Mouse (Mus musculus) T-helper 2 cell (primary cell): ENCODE results near the gene Cbx4.

Experiments
- in situ Hi-C: fragments of 300-600 bp; cut with MboI, MseI; formaldehyde crosslinking; loops from one replicate; pipeline ENCODE4 v1.15.1; 2025; ENCODE audit warnings: high pct_unique_total_duplicates

Cbx4 gene

DNA sequence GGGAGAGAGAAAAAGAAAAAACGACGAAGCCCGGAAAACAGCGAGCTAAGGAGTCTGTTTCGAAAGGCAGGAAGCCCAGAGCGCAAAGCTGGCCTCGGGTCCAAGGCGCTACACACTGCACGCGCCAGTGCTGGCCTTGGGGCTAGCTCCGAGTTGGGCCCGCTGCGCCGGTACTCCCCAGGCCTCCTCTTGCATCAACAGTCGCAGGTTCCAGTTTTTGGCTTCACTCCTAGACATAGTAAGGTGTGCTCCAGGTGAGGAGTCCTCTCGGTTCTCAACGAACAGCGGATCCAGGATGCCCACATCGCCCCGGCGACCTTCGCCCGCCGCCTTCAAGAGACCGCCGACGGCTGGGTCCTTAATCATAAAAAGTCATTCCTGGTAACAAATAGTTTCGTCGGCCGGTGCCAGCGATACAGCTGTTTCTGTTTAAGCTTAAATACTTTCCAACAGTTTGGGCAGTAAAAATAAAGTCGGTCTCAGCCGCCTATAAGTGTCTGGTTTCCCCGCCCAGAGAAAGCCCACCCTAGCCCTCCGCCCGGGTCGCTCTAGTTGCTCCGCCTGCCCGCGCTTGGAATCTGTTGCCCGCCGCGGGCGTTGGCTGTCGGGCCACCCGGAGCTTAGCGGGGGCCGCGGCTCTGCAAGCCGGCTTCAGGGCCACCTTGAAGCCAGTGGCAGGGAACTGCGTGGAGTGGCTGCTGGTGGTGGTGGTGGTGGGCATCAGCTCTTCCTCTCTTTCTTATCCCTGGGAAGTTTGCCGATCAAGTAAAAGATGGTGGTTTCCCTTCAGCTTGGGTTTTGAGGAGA lies 43.4 kb downstream of the Cbx4 start:
- in situ Hi-C loops: no loop called here

DNA sequence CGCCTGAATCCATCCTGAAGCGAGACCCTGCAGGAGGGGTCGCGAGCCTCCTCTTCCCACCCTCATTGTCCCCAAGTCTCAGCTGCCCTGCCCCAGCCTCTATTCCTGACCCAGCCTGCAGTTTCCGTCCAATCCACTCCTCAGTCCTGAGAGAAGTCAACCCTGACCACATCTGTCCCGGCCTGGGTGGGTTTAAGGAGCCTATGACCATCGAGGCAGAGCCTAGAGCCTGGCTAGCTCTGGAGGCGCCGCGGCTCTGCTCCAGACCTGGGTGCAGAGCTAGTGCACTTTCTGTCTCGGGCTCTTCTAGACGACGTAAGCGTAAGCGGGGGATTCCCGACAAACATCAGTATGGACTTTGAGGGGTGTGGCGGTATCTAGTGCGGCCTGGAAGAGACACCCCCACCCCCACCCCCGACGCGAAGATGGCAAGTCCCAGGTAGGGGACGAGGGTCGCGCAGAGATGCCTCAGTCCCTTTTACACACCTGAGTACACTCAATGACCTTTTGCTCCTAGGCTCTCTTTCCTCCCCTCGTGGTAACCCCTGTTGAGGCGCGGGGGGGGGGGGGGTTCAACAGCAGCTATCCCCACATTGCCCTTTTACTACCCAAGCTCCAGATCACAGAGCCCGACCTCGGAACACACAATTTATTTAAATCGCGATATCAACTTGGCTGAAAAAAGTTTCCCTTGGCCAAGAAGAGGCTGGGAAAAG lies 44.1 kb downstream of the Cbx4 start:
- in situ Hi-C loops: no loop called here

DNA sequence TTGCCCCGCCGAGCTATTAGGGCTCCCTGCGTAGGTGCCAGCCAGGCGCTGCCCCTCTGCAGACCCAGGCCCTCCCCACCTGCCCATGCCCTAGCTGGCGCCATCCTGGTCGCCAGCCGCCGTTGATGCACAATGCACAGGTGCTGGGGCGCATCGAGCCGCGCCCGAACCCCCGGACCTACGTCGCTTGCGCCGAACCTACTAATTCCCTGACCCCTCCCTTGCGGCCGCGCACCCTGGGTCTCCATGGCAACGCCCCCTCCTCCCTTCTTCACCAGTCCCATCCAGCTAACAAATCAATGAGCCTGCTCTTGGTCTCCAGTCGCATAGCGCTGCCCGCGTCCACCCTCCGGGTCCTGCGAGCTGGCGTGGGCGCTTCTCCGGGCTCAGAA lies 44.7 kb downstream of the Cbx4 start:
- in situ Hi-C loops: no loop called here

DNA sequence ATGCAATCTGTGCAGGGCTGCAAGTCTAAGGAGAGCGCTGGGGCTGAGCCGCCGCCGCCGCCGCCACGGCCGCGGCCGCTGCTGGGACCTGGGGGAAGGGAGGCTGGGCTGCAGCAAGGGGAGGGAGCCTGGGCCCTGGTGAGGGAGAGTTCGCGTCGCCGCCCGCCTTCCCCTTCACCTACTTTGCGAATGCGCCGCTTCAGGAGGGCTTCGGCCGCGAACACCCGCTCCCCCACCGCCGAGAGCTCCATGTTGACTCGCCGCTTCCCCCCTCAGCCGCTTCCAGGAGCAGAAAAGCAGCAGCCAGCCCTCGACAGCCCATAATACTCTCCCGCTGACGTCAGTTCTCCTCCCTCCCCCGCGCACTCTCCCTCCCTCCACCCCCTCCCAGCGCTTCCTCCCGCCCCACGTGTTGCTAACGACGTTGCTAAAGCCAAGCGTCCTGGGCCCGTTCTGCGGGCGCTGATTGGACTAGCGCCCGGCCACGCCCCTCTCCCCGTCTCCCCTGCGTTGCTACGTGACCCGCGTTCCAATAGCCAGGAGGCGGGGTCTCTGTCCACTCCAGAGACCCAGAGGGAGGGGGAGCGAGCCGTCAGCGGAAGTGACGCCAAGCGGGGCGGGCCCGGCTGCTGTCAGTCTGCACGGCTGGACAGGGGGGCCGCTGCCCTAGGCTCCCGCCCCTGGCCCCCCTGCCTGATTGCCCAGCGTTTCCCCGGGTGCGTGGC lies 45.3 kb downstream of the Cbx4 start, which contains the start of gene Cbx8:
Gene Cbx8 (minus strand): TSS at position 370 of the 725 bp plus-strand sequence.
- in situ Hi-C loops: no loop called here

DNA sequence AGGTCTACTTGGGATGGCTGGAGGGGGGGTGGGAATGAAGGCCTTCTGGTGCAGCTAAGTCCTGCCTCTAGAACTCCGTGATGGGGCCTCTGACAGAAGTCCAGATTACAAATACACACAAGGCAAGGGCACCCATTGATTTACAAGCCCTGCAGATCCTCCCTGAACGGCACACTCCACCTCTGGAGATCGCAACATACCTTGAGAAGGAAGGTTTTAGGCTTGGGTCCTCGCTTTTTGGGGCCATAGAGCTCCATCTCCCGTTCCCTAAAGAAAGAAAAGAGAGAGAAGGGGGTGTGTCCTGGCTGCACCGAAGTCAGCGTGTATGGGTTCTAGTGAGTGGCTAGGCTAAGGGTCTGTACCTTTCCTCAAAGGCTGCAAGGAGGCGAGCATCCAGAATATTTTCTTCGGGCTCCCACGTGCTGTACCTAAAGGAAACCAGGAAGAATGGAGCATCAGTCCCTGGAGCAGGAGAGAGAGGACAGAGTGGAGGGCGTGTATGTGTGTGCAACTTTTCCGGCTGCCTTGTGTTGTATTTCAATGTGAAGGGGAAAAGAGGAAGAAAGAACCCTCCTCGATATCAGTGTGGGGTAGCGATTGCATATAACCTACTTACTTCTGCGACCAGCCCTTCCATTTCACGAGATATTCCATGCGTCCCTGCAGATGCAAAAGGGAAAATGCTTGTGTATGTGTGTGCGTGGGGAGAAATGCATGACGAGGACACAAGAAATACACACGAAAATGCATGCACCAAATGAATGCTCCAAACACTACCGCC lies 46.1 kb downstream of the Cbx4 start:
- in situ Hi-C loops: no loop called here

DNA sequence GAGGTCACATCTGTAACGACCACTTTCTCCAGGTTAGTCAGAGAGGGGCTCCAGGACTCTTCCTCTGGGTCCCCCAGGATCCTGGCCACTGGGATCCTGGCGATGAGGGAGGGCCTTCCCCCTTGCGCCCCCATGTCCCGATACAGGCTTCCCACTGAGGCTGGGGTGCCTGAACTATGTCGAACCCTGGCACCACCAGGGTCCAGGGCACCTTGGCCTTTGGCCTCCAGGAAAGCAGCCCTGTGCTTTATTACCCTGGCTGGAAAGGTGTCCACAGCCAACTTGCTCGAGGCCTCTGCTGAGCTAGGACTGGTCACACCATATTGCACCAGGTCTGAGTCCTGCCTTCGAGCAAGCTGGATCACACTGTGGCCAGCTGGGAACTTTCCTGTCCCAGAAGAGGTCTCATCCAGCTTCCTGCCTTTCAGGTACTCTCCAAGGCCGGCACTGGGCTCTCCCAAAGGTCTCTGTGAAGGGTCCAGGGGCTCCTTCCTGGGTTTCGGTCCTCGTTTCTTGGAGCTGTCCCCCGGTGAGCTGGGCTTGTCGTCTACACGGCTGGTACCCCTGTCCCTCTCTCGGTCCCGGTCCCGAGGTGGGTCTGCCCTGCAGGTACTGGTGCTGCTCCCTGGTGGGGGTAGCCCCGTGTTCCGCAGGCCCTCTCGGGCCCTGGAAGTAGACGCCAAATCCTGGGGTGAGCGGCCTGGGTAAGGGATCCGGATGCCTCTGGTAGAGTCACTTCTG lies 47.1 kb downstream of the Cbx4 start:
- in situ Hi-C loops: no loop called here

DNA sequence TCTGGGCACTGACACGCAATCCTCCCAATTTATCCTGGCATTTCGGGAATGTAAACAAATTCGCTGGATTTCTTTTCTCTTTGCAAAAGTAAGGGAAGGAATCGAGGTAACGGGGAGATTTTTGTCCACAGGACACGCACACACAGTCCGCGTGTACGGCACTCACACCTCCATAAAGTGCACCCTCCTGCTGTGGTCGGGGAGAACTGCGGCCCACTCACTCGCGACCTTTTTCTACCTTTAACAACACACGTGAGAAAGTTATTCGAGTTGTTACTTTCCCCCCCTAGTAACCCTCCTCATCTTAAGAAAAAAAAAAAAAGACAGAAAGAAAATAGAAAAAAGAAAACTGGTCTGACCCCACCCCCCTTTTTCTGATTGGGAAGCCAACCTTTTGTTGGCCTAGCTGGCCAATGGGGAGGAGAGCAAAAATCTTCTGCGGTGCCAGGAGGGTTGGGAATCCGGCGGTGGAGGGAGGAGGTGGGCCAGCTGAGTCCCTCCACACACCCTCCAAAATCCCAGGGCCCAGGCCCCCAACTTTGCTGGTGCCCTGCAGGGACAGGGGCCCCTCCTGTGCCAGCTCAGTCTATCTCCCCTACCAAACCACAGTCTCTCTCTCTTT lies 48.1 kb downstream of the Cbx4 start:
- in situ Hi-C loops: no loop called here

DNA sequence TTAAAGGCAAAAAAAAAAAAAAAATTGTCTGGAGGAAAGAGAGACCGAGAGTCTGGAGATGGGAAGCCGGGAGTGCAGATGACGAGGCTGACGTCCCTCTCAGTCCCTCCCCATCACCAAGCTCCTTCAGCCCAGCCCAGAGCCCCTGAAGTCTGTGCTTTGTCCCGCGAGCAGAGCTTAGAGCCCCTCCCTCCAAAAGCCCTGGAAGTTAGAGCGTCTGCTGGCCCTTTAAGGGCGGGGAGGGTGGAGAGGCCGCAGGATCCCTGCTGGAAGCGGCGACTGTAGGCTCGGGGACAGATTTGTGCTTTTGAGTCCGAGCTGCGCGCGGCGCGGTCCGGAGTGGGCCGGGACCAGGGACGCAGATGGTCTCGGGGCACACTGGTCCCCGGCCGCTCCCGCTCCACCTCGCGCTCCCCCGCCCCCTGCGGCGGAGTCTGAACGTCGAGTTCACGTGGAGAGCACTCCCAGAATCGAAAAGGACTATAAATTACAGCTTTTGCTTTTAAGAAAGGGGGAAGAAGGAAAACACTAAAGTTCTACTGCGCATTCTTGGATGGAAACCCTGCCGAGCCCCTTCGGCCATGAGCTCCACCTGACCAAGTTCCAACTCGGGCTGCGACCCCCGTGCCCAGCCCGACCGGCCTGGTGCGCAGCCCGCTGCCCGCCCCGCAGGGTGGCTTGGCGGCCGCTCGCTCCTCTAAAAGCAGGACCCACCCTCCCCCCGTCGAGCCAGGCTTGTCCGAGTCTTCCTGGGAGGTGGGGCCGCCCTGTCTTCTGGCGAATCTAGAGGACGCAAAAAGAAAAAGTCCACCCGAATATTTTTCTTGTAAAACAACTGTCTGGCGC lies 48.9 kb downstream of the Cbx4 start:
- in situ Hi-C loops: no loop called here

DNA sequence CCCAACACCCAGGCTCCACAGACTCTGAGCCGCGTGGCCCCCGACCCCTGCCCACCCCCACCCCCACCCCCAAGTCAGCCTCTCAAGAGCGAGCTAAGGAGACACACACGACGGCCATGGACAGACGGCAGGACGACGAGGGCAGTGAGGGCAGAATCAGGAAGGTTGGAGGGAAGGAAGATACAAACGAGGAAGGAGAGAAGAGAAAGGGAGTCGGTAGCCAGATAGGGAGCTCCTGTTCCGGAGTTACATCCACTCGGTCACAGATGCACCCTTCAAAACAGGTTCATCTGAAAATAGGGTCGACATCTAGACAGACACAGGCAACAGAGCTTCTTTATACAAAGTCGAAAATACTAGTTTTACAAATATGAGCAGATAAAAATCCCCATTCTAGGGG lies 49.6 kb downstream of the Cbx4 start:
- in situ Hi-C loops: no loop called here

DNA sequence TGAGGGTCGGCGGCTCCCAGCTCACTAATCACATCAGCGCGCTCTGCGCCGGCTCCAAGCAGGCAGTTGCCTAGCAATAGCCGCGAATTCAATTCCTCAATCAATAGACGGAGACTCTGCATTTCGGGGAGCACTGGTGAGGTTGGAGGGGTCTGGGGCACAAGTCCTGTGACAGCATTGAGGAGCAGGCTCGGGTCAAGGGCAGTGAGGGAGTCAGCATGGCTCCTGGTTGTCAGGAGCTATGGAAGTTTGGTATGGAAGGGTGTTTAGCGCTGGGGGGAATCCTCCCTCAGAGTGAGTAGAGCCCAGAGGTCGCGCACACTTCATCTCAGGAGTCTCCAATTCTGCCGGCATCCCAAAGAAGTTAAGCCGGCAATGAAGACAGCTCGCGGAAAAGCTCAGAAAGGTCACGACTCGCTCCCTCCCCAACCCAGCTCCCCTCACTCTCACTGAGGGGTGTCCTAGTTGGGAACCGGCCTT lies 50.3 kb downstream of the Cbx4 start:
- in situ Hi-C loops: no loop called here

DNA sequence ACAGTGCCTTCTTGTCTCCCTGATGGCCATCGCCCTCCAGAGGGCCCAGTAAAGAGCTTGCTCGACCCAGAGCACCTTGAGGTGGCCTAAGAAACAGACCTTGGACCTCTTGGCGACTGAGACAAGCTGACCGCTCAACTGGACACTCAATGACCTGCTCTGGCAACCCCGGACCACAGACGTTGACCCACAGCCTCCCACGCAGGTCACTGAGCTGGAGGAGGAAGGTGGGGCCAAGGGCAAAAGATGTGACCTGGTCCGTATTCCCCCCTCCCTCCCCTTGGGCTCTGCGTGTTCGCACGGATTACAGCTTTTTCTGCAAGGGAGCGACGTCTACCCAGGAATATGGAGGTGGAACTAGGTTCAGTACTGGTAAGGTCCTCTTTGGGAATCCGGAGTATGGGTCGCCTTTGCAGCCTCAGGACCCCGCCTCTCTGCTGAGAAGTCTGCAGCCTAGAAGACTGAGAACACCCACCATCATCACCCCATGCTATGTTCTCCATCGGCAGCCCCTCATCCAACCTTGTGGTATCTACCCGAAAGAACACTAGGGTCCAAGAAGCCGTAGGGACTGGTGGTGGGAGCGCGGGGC lies 50.8 kb downstream of the Cbx4 start:
- in situ Hi-C loops: no loop called here

DNA sequence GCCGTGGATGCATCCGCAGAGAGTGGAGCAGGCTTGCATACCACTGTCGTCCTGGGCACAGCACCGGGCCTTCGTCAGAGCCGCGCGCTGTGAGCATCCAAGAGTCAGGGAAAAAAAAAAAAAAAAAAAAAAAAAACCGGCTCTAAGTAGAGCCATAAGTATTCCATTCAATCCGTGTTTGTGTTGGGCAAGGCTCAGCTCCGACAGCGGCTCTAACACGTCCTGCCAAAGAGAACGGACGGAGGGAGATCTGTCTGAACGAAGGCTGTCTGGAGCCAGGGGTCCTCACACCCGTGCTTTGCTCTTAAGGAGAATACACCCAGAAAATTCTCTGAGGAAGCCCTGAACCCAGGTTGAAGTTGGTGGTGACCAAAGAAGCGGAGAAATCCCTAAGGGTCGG lies 51.4 kb downstream of the Cbx4 start:
- in situ Hi-C loops: no loop called here

DNA sequence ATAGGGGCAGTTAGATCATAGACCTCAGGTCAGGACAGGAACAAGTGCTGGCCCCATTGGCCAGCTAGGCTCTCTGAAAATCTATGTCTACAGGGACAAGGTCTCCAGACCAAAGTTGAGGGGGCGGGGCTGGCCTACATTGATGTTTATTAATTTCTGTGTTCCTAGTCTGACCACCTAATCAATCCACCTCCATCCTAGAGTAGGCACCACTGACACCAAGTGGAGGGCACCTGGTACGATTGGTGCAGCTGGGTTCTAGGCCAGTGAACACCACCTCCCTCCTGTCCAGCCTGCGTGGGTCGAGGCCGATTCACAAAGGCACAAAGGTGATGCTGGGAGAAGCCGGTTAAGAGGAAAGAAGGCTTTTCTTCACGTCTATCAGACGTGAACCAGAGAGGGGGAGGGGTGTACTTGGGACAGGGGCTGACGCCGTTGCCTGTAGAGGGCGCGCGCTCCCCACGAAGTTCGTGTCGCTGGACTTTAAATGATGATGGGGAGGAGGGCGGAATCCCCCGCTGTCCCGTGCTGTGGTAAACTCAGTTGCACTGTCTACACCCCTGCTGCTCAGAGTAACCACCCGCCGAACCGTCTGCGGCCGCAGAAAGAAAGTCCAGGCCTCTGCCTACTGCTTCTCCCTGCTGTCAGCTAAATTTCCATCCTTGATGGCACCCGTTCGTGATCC lies 52.0 kb downstream of the Cbx4 start:
- in situ Hi-C loops: no loop called here
